Mouse (Mus musculus): ENCODE measurements around the gene Gm20422.

DNA sequence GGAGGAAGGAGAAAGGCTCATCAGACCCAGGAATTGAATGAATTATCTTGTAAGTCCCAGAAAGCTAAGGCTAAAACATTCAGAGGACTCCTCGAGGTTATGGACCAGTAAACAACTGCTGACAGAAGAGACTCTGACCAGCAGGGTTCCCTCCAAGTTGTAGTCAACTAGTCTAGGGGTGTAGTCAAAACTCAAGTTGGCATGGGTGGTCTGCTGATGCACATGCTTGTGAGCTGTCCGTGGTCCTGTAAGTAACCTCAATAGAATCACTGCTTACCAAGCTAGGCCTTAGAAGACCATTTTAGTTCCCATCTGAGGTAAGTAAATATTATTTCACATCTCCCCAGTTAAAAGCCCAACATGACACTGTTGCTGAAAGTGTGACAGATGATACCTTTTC, 33.5 kb downstream of the Gm20422 start:
- no peak for TF ChIP-seq CTCF (IDR thresholded peaks at IDR 0.05; ENCODE audit: borderline replicate concordance, control insufficient read depth, extremely low read depth, insufficient read depth, low read length, poor library complexity)
- TF ChIP-seq POLR2A (IDR thresholded peaks at IDR 0.05; ENCODE audit: control insufficient read depth, extremely low read depth, insufficient read depth, low read length, poor library complexity) = no peak
